Mouse (Mus musculus): ENCODE measurements around the gene Preb.

DNA sequence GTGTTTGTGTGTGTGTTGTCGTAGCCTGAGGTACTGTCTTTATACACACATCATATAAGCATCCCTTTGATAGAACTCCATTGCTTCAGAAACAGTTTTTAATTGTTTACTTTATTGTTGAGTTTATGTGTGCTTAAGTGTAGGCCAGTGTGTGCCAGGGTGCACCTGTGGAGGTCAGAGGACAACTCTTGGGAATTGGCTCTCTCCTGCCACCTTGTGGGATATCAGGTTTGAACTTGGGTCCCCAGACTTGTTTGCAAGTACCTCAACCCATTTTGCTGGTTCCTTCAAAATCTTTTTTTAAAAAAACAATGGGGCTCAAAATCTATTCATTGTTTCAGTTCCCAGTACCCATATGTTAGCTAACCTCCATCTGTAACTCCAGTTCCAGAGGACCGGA lies 17.2 kb downstream of the Preb start:
- TF ChIP-seq CTCF (IDR thresholded peaks at IDR 0.05; ENCODE audit: low read depth) (peak; percentile 58), EP300 (IDR thresholded peaks at IDR 0.05; ENCODE audit: low read depth) (no peak)
